Mouse (Mus musculus) erythroblast, embryonic 14.5 days (primary cell): ENCODE data around the gene Cmas.

Source experiments
- GATA1 ChIP-seq: IDR thresholded peaks from 2 replicates; pipeline ENCODE4 v1.6.1; 2012; ENCODE audit warnings: low read length, inconsistent platforms, mixed read lengths
- TAL1 ChIP-seq: IDR thresholded peaks from 3 replicates; pipeline ENCODE4 v1.6.1; 2012; ENCODE audit warnings: low read length, inconsistent platforms, mixed read lengths

GRCm38 (mm10) chr6:142711106-142711505 lies 45.4 kb upstream of the Cmas start:
- TF ChIP-seq GATA1 (no peak), TAL1 (no peak)
